Mouse (Mus musculus) heart, postnatal 0 days (tissue): Measurements from ENCODE around the gene Sdhb. TPM values are rescaled to one million over a fixed set of nuclear protein-coding genes. Genes with fewer than 3 reads are reported as not detected.
A peak's percentile ranks its signal among the peaks of the same experiment; 100 is the strongest.

Source experiments
- ATAC-seq: fragments of 200-750 bp; cut with Nextera tagmentation; 2 replicates; pipeline ENCODE4 v1.8.0; 2017; ENCODE audit warnings: low read depth, moderate number of reproducible peaks, moderate library complexity; ENCODE audit not compliant: insufficient read depth
- DNase-seq: peaks from one replicate; pipeline ENCODE4 v3.0.0-alpha.2; 2016; ENCODE audit warnings: low spot score
- H3K27ac ChIP-seq: fragments of 300-500 bp; sonication (generic); 2 replicates; pipeline ENCODE4 v1.5.1; 2014; ENCODE audit warnings: low read depth, mild to moderate bottlenecking
- H3K27me3 ChIP-seq: fragments of 300-500 bp; sonication (generic); 2 replicates; pipeline ENCODE4 v1.6.1; 2014; ENCODE audit warnings: low read length, mixed read lengths; ENCODE audit not compliant: control insufficient read depth, insufficient read depth
- H3K36me3 ChIP-seq: fragments of 300-500 bp; sonication (generic); replicated peaks from 2 replicates; pipeline ENCODE4 v1.6.1; 2014; ENCODE audit warnings: low read length, mixed read lengths; ENCODE audit not compliant: control insufficient read depth, insufficient read depth
- H3K4me1 ChIP-seq: fragments of 300-500 bp; sonication (generic); 2 replicates; pipeline ENCODE4 v1.6.1; 2014; ENCODE audit warnings: antibody characterized with exemption; ENCODE audit not compliant: control insufficient read depth, insufficient read depth
- H3K4me2 ChIP-seq: fragments of 300-500 bp; sonication (generic); 2 replicates; pipeline ENCODE4 v1.6.1; 2014; ENCODE audit warnings: low read depth, mild to moderate bottlenecking, low read length, moderate library complexity
- H3K4me3 ChIP-seq: fragments of 300-500 bp; sonication (generic); 2 replicates; pipeline ENCODE4 v1.5.1; 2014; ENCODE audit warnings: low read depth, low read length
- H3K9ac ChIP-seq: fragments of 300-500 bp; sonication (generic); replicated peaks from 2 replicates; pipeline ENCODE4 v1.6.1; 2014; ENCODE audit warnings: low read depth, low read length, mixed read lengths
- H3K9me3 ChIP-seq: fragments of 300-500 bp; sonication (generic); replicated peaks from 2 replicates; pipeline ENCODE4 v1.6.1; 2016; ENCODE audit warnings: low read length; ENCODE audit not compliant: control insufficient read depth
- CTCF ChIP-seq: IDR thresholded peaks from 2 replicates; pipeline ENCODE4 v1.5.1; 2016; ENCODE audit warnings: antibody characterized with exemption, control low read depth, low read depth
- EP300 ChIP-seq: IDR thresholded peaks from 2 replicates; pipeline ENCODE4 v1.6.1; 2016; ENCODE audit warnings: antibody characterized with exemption, low read depth
- WGBS: fragments of 180-500 bp; shearing (Covaris S2); extraction: QIAGEN DNeasy Blood & Tissue Kit; methylation state at CpG from one replicate; pipeline ENCODE4 v1.1.7; 2014; 5-methylcytosine and 5-hydroxymethylcytosine counted together
- polyA plus RNA-seq: library from polyadenylated mRNA; unstranded; fragments of >200 nt; fragmentation: Nextera tagmentation; extraction: Ambion mirVana; gene quantifications from 2 replicates; pipeline ENCODE4 v1.2.1, GENCODE M21; 2015
- total RNA-seq: library from RNA; depleted of rRNA; stranded (reverse); fragments of >200 nt; gene quantifications from 2 replicates; pipeline ENCODE4 v1.2.3, GENCODE M21; 2014; ENCODE audit warnings: low replicate concordance

Sdhb gene
- total and polyA plus RNA-seq, 2 experiments from 2014 or later: 947 to 1,828 TPM

GRCm38 (mm10) chr4:140982808-140983207, 21.8 kb downstream of the Sdhb start:
- no peak for ATAC-seq
- peaks cover 21% of the 10 kb centered on the region for H3K36me3 ChIP-seq
- no peak overlapping the region for H3K9ac ChIP-seq
- no peak overlapping the region for H3K27ac ChIP-seq
- no peak overlapping the region for H3K4me3 ChIP-seq
- 52% methylated on average over 4 of the region's 4 CpGs for WGBS
- H3K4me1 ChIP-seq: peaks cover 12% of the 10 kb centered on the region
- H3K9me3 ChIP-seq: no peaks in the 10 kb centered on the region
- TF ChIP-seq EP300: no peak
- TF ChIP-seq CTCF: no peak
- no peak overlapping the region for H3K4me2 ChIP-seq
- no peaks in the 10 kb centered on the region for H3K27me3 ChIP-seq
- DNase-seq: no peak

- DNase-seq (peak; percentile 44), ATAC-seq (peak; percentile 42; the same call in 1 of the 2 replicates)
- no peaks in the 10 kb centered on the region for H3K9me3 ChIP-seq
- TF ChIP-seq EP300: no peak
- no peak for TF ChIP-seq CTCF
- H3K9ac ChIP-seq: no peak overlapping the region
- WGBS: 7% methylated on average over 9 of the region's 9 CpGs
- H3K27ac ChIP-seq: peak overlapping the region; percentile 5; the same call in 1 of the 2 replicates
- H3K4me2 ChIP-seq: 0 out of 2 replicates have a peak overlapping the region, but pooled peaks have one; percentile 15
- no peaks in the 10 kb centered on the region for H3K27me3 ChIP-seq
- no peak overlapping the region for H3K4me3 ChIP-seq
- H3K4me1 ChIP-seq: peaks cover 12% of the 10 kb centered on the region
- H3K36me3 ChIP-seq: peaks cover 15% of the 10 kb centered on the region
Observed at GRCm38 (mm10) chr4:140983442-140983841, 22.4 kb downstream of the Sdhb start.

DNA sequence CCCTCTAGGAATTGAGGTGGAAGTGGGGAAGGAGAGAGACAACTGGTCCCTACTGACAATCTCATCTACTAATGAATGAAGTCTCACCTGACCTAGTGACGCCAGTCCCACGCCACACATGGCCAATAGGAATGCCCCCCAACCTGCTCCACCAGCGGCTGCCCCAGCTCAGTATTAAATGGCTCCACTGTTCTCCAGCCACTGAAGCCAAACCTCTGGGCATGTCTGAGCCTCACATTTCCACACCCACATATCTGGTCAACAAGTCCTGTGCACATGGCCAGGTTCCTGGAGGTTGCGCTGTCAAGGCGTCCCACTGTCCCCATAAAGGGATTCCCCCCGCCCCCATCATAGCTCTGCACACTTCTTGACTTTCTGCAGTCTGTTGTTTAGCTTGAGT, 23.5 kb downstream of the Sdhb start:
- no peaks in the 10 kb centered on the region for H3K27me3 ChIP-seq
- DNase-seq: no peak
- no peaks in the 10 kb centered on the region for H3K9me3 ChIP-seq
- H3K4me3 ChIP-seq: no peak overlapping the region
- TF ChIP-seq EP300: no peak
- TF ChIP-seq CTCF: no peak
- peaks cover 4% of the 10 kb centered on the region for H3K36me3 ChIP-seq
- peaks cover 12% of the 10 kb centered on the region for H3K4me1 ChIP-seq
- no peak overlapping the region for H3K9ac ChIP-seq
- WGBS: 85% methylated on average over 6 of the region's 6 CpGs
- no peak overlapping the region for H3K4me2 ChIP-seq
- ATAC-seq: no peak
- H3K27ac ChIP-seq: no peak overlapping the region

- Histone ChIP-seq H3K9ac (peak overlapping the region; percentile 73; the same call in 1 of the 2 replicates), H3K36me3 (no peaks in the 10 kb centered on the region), H3K4me2 (peak overlapping the region; percentile 78), H3K9me3 (no peaks in the 10 kb centered on the region), H3K4me3 (peak overlapping the region; percentile 77), H3K27me3 (no peaks in the 10 kb centered on the region), H3K4me1 (peaks cover 12% of the 10 kb centered on the region), H3K27ac (no peak overlapping the region)
- WGBS: 28% methylated on average over 14 of the region's 15 CpGs
- ATAC-seq: no peak
- no peak for DNase-seq
- TF ChIP-seq CTCF: no peak
- TF ChIP-seq EP300: no peak
Observed at GRCm38 (mm10) chr4:140986024-140986710, 25.2 kb downstream of the Sdhb start.

- WGBS: under 1% methylated on average over 58 of the region's 58 CpGs
- H3K9me3 ChIP-seq: no peaks in the 10 kb centered on the region
- H3K4me2 ChIP-seq: peak within 1 kb of the TSS; percentile 78
- peak within 1 kb of the TSS; percentile 73 for H3K9ac ChIP-seq
- 0 out of 2 replicates have a peak within 1 kb of the TSS, but pooled peaks have one; percentile 25 for H3K27ac ChIP-seq
- no peaks in the 10 kb centered on the region for H3K36me3 ChIP-seq
- ATAC-seq (peak; percentile 83), DNase-seq (peak; percentile 74)
- H3K4me1 ChIP-seq: peaks cover 12% of the 10 kb centered on the region
- no peaks in the 10 kb centered on the region for H3K27me3 ChIP-seq
- peak within 1 kb of the TSS; percentile 77 for H3K4me3 ChIP-seq
- TF ChIP-seq EP300 (no peak), CTCF (no peak; the same call in 1 of the 2 replicates)
Observed at GRCm38 (mm10) chr4:140986711-140987395, 25.9 kb downstream of the Sdhb start, which contains the start of gene Atp13a2. Atp13a2 (plus strand) TSS chr4:140986873.
